Mouse (Mus musculus) layer of hippocampus, adult 18-20 months (tissue): Measurements from ENCODE around the gene Adgra1. TPM values are rescaled to one million over a fixed set of nuclear protein-coding genes. Genes with fewer than 3 reads are reported as not detected.

ENCODE experiments used
- DNase-seq, 2 experiments: peaks; one replicate each; pipeline ENCODE4 v3.0.0; 2022; ENCODE audit warnings: low spot score in 2 of 2
- long read RNA-seq: library from polyadenylated mRNA; stranded (forward); transcript quantifications from one replicate; pipeline ENCODE4 v2.0.0, GENCODE M21; 2021
- total RNA-seq, 2 experiments: library from RNA; stranded (reverse); gene quantifications; 2 replicates each; pipeline ENCODE4 v1.2.3; 2021

The Adgra1 gene
- 10 to 100 TPM; 44.0 to 60.0 TPM for total RNA-seq
- long read RNA-seq, full-length matches to known transcripts, result 28 of 50 reads
- long read RNA-seq, partial matches to known transcripts, result 13 of 50 reads
- long read RNA-seq, other reads (novel, unspliced or antisense), result 9 of 50 reads

DNA sequence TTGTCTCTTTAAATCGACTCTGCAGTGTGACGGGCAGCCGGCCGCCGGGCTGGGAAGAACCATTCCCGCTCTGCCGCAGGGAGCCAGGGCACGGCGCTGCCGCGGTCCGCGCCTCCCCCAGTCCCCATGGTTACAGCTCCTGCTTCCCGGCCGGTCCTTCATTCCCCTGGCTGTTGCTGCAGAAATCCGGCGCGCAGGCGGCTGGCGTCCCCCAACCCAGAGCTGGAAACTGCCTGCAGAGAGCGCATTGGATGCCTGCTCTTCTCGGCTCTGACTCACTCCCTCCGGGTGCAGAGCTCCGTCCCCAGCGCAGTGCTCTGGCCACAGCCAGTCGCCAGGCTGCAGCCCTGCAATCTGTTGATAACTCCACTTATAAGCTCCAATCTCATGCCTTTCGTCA, at the start of gene Adgra1:
Gene Adgra1 (plus strand): TSS at position 139 of the 400 bp plus-strand sequence.
- peak; percentile 92 to 94 for DNase-seq

DNA sequence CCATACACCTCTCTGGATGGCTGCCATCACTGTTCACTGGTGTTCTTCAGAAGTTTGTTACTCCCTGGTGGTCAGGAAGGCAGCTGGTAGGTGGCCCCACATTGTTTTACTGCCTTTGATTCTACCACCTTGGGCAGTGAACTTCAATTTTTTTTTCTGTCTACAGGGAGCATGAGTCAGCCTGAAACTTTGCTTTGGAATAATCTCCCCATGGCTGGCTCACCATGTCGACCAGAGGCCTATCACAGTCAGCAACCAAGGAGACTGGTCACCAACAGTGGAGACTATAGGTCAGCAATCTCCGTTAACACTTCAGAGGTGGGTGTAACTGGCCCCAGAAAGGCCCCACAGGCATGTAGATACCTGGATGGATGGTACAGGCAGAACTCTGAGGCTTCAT, 46.6 kb upstream of the Adgra1 start:
- no peak for DNase-seq

GRCm38 (mm10) chr7:139788927-139789326, 45.0 kb upstream of the Adgra1 start:
- DNase-seq, result no peak

- no peak for DNase-seq
These were observed 44.3 kb upstream of the Adgra1 start for GRCm38 (mm10) chr7:139789718-139790117.

GRCm38 (mm10) chr7:139791601-139792000, 42.4 kb upstream of the Adgra1 start:
- DNase-seq, result peak; percentile 24 to 25

GRCm38 (mm10) chr7:139795004-139795605, 38.9 kb upstream of the Adgra1 start:
- DNase-seq, result no peak

GRCm38 (mm10) chr7:139797186-139798109, 36.5 kb upstream of the Adgra1 start:
- peak in 1 of 2 experiments; percentile 25 for DNase-seq

DNA sequence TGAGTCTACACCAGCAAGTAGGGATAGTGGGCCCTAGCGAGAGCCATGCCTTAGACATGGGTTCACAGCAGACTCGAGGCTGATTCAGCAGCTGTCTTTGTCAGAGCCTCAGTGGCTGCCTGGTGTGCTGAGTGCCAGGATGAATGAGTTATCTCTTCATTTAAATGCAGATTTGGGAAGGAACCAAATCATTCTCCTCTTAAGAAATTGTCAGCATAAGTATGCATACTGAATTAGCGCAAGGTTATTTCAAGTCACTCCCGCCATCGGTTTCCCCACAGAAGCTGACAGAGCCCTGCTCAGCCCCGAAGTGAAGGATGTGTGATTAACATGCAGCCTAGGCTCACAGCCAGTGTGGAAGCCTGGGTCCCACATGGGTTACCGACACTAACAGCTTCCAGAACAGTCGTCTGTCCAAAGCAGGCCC, 27.8 kb upstream of the Adgra1 start:
- DNase-seq, result peak in 1 of 2 experiments; percentile 38

DNA sequence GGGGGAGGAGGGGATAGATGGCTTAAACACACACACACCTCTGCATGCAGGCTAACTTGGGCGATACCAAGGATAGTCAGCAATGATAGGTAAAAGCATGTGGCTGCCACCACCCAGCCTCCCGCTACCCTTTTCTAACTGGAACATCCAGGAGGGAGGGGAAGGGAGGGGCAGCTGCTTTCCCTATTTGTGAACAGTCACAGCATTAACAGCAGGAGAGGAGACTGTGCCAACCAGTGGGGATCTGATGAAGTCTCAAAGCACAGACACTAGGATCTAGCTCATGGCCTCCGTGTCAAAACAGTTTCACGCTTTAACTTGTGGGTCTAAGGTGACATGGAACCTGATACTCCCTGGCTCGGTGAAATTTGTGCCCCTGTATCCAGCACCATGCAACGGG, 23.9 kb upstream of the Adgra1 start:
- no peak for DNase-seq

- no peak for DNase-seq
These were observed 22.3 kb upstream of the Adgra1 start for GRCm38 (mm10) chr7:139811706-139812105.

- no peak for DNase-seq
These were observed 20.3 kb upstream of the Adgra1 start for GRCm38 (mm10) chr7:139813577-139814207.

DNA sequence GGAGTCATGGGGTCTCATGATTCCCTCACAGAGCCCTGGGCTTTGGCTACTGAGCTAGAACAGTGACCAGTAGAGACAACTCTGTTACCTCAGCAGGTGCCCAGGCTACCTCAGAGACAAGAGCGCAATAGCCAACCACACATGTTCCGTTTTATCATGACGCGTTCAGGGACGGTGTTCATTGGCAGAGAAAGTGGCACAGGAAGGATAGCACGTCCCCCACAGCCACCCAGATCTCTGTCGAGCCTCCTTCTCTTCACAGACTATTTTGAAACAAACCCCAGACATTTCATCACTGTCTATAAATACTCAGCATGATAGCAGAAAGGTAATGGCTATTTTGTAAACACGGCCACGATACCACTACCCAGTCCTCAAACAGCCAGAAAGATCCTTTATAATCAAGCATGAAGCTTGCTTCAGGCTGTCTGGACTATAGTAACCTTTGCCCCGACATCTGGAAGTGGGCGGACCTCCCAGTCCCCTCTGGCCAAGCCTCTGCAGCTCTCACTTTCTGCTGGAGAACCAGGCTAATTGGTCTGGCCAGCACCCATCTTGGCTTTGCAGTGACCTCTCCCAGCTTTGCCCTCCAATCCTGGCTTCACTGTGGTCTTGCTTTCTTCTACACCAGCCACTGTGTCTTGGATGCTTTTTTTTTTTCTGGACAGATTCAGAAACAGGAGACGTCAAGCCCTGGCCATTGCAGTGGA, 11.5 kb upstream of the Adgra1 start:
- no peak for DNase-seq

DNA sequence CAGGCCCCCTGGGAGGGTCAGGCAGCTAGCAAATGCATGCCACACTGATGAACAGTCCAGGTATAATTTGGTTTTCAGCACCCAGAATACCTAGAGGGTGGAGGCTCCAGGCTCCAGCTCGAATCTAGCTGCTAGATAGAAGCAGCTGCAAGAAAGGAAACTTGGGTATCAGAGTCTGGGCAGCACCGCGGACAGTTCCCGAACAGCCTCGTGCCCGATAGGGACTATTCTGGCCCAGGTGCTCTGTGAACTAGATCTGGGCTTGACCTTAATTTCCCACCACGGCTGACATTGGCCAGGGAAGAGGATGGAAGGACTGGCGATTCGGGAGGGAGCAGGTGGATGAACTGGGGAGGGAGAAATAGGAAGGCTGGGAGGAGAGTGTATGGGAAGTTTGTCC, 6.3 kb upstream of the Adgra1 start:
- no peak for DNase-seq

DNA sequence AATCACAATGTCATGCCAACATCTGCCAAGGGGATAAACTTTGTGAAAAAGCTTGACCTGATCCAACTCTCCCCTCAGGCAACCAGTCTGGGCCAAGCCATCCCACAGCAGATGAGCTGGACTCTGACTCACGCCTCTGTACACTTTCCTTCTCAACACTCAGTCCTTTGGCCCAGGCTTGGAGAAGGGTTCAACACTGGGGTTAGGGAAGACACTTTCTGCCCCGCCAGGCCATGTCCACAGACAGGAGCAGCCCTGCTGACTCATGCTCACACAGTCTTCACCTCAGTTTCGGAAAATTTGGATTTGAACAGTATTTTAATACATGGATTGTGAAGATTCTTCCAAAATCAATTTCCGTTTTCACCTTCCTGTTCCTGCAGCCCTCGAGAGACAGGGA, 442 bp upstream of the Adgra1 start:
- no peak for DNase-seq

DNA sequence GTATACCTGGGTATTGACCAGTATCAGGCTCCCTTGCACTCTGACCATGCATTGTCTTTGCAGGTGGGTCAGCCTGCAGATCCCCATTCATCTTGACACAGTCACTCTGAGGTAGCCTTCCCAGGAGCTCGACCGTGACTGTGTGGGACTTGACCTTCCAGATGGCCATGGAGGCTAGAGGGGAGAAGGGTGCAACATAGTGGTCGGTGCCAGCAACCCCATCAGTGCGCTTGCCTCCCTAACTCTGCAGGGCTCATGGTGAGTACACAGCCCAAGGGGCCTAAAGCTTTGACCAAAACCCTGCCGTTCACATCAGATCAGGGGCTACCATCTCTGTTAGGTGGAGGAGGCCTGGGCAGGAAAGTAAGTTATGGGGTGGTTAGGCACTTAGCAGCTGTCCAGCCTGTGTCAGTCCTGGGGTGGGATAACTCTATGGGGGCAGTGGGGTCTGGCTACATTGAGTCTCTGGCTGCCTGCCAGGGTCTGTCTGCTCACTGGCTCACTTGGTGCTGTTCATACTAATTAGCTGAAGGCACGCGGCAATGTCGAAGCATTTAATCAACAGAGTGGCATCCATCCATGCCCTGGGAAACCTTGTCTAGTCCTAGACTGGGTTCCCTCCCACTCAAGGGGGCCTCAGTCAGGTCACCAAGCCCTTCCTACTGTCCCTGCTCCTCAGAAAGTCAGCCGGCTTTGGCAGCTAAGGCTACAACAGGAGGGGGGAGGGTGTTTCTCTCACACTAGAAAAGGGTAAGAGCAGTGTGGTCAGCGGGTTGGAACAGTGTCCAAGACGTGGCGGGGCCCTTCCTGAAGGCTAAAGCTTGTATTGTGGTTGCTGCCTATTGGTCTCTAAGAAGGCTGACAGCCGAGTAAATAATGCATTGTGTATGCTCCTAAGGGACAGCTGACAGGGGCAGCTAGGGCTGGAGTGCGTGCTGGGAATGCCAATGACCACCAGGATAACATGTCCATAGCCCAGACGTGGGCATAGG, 1.5 kb downstream of the Adgra1 start:
- DNase-seq, result peak in 1 of 2 experiments; percentile 31

DNA sequence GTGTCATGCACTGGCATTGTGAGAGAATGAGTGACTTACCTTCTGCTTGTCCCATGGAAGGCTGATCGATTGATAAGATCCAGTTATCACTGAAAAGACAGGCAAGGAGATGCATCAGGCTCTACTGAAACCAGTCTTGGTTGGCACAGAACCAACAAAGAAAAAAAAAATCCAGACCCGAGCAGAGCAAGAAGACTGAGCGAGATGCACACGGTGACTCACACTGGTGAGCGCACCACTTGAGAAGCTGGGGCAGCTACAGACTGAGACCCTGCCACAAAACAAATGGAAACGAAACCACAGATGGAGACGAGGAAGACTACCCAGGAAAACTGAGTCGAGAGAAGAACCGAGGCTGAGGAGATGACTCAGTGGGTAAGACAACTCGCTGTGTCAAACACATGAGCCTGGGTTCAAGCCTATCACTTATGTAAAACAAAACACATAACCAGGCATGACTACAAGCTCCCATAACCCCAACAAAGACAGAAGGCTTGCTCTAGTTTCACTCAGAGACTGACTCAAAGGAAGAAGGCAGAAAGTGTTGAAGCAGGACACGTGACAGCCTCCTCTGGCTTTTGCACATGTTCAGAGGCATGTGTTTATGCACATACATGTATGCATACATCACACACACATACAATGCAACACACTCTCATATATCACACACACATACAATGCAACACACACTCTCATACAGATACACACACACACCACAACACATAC, 6.6 kb downstream of the Adgra1 start:
- DNase-seq, result no peak

- no peak for DNase-seq
These were observed 8.4 kb downstream of the Adgra1 start for GRCm38 (mm10) chr7:139842397-139842796.

DNA sequence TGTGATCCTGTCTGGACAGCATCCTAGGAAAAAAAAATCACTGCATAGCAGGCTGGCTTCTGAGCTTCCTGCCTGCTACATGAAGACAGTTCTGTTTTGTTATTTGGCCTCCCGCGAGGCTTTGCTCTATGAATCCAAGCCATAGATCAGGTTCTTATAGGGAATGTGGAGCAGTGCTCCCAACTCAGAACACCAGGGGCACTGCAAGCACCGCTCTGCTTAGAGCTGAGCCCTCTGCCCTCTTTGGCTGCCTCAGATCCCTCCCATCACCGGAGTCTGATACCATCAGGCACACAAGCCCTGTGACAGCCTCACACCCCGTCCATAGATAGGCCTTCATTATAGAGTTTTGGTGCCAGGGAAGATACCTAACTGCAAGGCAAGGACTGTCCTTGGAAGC, 9.2 kb downstream of the Adgra1 start:
- DNase-seq, result no peak

DNA sequence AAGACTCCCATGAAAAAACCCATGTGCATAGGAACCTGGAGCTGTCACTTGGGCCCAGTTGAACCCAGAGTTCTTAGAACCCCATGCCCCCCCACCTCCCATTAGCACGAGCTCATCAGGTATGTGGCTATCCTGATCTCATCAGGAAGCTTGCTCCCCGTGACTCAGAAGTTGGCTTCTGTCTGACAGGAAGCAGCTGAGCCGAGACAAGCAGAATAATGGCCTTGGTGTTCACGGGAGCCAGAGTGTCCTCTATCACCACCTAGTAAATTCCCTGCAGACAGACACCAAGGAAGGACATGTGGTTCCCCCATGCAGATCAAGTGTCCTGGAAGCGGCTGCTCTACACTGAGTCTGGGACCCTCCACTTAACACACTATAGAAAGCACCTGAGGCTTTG, 9.8 kb downstream of the Adgra1 start:
- DNase-seq, result no peak
